Mouse (Mus musculus): ENCODE measurements around the gene Psme1.
A peak's percentile ranks its signal among the peaks of the same experiment; 100 is the strongest.

DNA sequence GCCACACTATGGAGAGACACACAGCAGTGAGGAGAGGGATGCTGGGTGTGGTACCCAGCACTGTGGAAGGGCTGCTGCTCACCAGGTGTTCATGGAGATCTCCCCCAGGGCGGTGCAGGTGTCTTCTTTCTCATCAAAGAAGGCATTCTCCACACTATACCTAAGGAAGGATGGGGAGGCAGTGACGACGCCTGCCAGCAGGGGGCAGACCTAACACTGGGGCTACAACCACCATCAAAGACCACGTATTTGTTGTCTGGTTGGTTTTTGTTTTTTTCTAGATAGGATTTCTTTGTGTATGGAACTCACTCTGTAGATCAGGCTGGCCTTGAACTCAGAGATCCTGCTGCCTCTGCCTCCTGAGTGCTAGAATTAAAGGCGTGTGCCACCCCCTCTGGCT is 51.4 kb downstream of the Psme1 start:
- peak; percentile 96 for TF ChIP-seq CTCF (IDR thresholded peaks at IDR 0.05; ENCODE audit: control insufficient read depth, insufficient read depth, low read length)
- TF ChIP-seq POLR2A (IDR thresholded peaks at IDR 0.05; ENCODE audit: borderline replicate concordance, control insufficient read depth, low read depth, low read length), result no peak
